Mouse (Mus musculus): ENCODE measurements around the gene Mylk. TPM values are rescaled to one million over a fixed set of nuclear protein-coding genes. Genes with fewer than 3 reads are reported as not detected.
"Not testable (repeated sequence)": the region's sequence is repeated elsewhere in the genome, so short reads cannot be mapped to it uniquely, and the experiment has no call there.

The Mylk gene
- total RNA-seq (2021) (10 to 100 TPM; 32.9 to 42.3 TPM), polyA plus RNA-seq (2012; rRNA removed) (23.1 and 28.3 TPM in 2 replicates)
- long read RNA-seq, partial matches to known transcripts: 5 of 12 reads
- long read RNA-seq, other reads (novel, unspliced or antisense): 7 of 12 reads

DNA sequence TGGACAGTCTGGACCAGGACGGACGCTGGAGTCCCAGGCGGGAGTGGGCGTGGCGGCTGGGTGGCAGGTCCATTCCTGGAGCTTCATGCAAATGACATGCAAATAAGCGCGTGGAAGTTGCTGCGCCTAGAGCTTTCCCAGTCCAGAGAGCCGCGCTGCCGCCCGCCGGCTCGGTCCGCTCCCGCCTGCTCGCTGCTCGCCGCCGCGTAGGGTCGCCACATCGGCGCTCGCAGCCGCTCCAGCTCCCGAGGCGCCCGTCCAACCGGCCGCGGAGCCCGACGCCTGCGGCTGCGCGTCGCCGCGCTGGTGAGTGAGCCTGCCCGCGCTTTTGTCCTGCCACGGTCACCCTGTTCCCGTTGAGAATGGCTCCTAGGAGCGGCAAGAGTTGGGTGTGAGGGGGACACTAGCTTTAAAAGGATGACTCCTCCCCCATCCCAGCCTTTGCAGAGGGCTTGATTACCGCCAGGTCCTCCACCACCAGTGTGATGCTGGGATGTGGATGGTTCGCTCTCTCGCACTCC is at the start of gene Mylk:
Mylk (plus strand) TSS at position 146 of the 521 bp plus-strand sequence.
- H3K79me2 ChIP-seq (replicated peaks; ENCODE audit: control insufficient read depth, insufficient read depth, low read length): no peaks in the 10 kb centered on the region
- intact Hi-C loops (cut with DNase I): no loop called here
- peak within 1 kb of the TSS; percentile 35 for H3K9ac ChIP-seq (ENCODE audit: low read depth, low read length)
- H3K36me3 ChIP-seq (ENCODE audit: control insufficient read depth, insufficient read depth, low read length): no peaks in the 10 kb centered on the region
- H3K4me3 ChIP-seq: peak within 1 kb of the TSS; percentile 28; the same call in 1 of the 2 replicates
- H3K27me3 ChIP-seq (ENCODE audit: control insufficient read depth, insufficient read depth, low read length): peaks cover 2% of the 10 kb centered on the region; the same call in 1 of the 2 replicates
- peak; percentile 72; the same call in 1 of the 2 replicates for TF ChIP-seq POLR2A (IDR thresholded peaks at IDR 0.05; ENCODE audit: insufficient read depth, low read depth, low read length)
- TF ChIP-seq EP300 (IDR thresholded peaks at IDR 0.05; ENCODE audit: insufficient read depth, low read depth, low read length): no peak
- H3K27ac ChIP-seq: no peak within 1 kb of the TSS
- DNase-seq: peak; percentile 85 to 88
- under 1% methylated on average over 48 of the region's 48 CpGs for WGBS
- H3K4me1 ChIP-seq (ENCODE audit: control insufficient read depth, insufficient read depth, low read length): no peaks in the 10 kb centered on the region

DNA sequence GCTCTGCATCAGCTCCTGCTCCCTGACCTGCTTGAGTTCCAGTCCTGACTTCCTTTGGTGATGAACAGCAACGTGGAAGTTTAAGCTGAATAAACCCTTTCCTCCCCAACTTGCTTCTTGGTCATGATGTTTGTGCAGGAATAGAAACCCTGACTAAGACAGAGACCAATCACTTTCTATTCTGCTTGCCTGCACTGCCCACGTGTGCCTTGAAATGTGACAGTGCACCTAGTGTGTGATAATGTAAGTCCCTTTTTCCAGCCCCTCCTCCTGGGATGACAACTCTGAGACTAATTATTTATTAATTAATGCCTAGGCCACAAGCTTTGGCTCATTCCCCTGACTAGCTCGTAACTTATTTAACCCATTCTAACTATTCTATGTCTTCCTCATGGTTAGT is 46.3 kb upstream of the Mylk start:
- DNase-seq; intact Hi-C loops (cut with DNase I); H3K36me3 ChIP-seq (ENCODE audit: control insufficient read depth, insufficient read depth, low read length): not testable (repeated sequence)

DNA sequence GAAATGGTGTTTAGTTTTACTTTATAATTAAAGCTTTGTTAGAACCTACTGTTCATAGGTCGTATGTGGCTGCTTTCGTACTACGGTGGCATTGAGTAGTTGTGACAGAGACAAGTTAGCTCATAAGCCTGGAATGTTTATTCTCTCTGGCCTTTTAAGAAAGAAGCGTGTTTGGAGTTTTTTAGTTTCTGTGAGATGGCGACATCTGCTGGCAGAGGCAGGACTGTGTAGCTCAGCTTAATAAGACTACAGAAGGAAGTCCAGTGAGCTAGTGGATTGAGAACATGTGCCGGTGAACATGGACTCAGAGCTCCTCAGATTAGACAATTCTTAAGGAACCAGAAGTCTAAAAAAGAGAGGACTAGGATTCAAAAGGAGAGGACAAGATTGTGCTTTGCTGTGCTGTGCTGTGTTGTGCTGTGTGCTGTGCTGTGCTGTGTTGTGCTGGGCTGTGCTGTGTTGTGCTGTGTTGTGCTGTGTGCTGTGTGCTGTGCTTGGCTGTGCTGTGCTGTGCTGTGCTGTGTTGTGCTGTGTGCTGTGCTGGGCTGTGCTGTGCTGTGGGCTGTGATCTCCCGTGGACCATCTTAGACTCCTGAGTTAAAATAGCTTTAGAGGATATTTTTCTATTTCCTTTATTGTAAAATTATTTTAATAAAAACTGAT is 44.7 kb upstream of the Mylk start:
- peak; percentile 93 for TF ChIP-seq CTCF (IDR thresholded peaks at IDR 0.05)
- TF ChIP-seq EP300 (IDR thresholded peaks at IDR 0.05; ENCODE audit: insufficient read depth, low read depth, low read length): no peak
- Histone ChIP-seq H3K36me3 (ENCODE audit: control insufficient read depth, insufficient read depth, low read length) (no peaks in the 10 kb centered on the region), H3K4me3 (no peak overlapping the region), H3K9ac (ENCODE audit: low read depth, low read length) (no peak overlapping the region), H3K27ac (no peak overlapping the region; the same call in 1 of the 2 replicates), H3K4me1 (ENCODE audit: control insufficient read depth, insufficient read depth, low read length) (no peaks in the 10 kb centered on the region; the same call in 1 of the 2 replicates), H3K27me3 (ENCODE audit: control insufficient read depth, insufficient read depth, low read length) (no peaks in the 10 kb centered on the region), H3K79me2 (replicated peaks; ENCODE audit: control insufficient read depth, insufficient read depth, low read length) (no peaks in the 10 kb centered on the region)
- intact Hi-C loops (cut with DNase I): loop anchor here (1.0 to 5.0 kb wide), 5 partner anchors 33 to 507 kb away; no protein-coding TSS in a partner anchor
- WGBS: 14% methylated on average over 7 of the region's 7 CpGs
- peak; percentile 62 to 73 for DNase-seq

More for the DNA sequence above, 46.3 kb upstream of the Mylk start:
- not testable (repeated sequence) for H3K9ac ChIP-seq (ENCODE audit: low read depth, low read length); H3K27me3 ChIP-seq (ENCODE audit: control insufficient read depth, insufficient read depth, low read length); H3K4me3 ChIP-seq; H3K27ac ChIP-seq; H3K4me1 ChIP-seq (ENCODE audit: control insufficient read depth, insufficient read depth, low read length); H3K79me2 ChIP-seq (replicated peaks; ENCODE audit: control insufficient read depth, insufficient read depth, low read length)
- 73% methylated on average over 3 of the region's 3 CpGs for WGBS

DNA sequence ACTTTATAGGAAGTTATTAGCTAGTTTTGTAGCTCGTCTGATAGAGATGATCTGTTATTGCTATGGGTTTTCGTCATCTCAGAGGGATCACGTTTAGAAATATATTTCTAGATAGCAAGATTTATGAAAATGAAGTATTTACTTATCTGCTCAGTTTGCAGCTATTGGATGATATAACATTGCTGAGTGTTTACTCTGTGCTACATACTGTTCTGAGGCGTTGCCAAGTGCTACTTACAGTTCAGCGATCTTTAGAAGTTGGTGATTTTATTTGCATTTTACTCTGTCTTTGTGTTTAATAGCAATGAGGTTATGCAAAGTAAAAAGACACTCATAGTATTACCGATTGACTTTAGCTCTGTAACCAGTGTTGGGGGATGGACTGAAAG is 44.2 kb upstream of the Mylk start:
- Histone ChIP-seq H3K79me2 (replicated peaks; ENCODE audit: control insufficient read depth, insufficient read depth, low read length) (no peaks in the 10 kb centered on the region), H3K27ac (no peak overlapping the region), H3K36me3 (ENCODE audit: control insufficient read depth, insufficient read depth, low read length) (no peaks in the 10 kb centered on the region), H3K27me3 (ENCODE audit: control insufficient read depth, insufficient read depth, low read length) (no peaks in the 10 kb centered on the region), H3K4me3 (no peak overlapping the region), H3K4me1 (ENCODE audit: control insufficient read depth, insufficient read depth, low read length) (no peaks in the 10 kb centered on the region; the same call in 1 of the 2 replicates), H3K9ac (ENCODE audit: low read depth, low read length) (no peak overlapping the region)
- no peak for TF ChIP-seq EP300 (IDR thresholded peaks at IDR 0.05; ENCODE audit: insufficient read depth, low read depth, low read length)
- no peak for TF ChIP-seq CTCF (IDR thresholded peaks at IDR 0.05)
- no peak for TF ChIP-seq POLR2A (IDR thresholded peaks at IDR 0.05; ENCODE audit: insufficient read depth, low read depth, low read length)
- WGBS: 82% methylated on average over 6 of the region's 6 CpGs
- no peak for DNase-seq
- intact Hi-C loops (cut with DNase I): loop anchor here (1.0 to 5.0 kb wide), 5 partner anchors 34 to 508 kb away; no protein-coding TSS in a partner anchor

DNA sequence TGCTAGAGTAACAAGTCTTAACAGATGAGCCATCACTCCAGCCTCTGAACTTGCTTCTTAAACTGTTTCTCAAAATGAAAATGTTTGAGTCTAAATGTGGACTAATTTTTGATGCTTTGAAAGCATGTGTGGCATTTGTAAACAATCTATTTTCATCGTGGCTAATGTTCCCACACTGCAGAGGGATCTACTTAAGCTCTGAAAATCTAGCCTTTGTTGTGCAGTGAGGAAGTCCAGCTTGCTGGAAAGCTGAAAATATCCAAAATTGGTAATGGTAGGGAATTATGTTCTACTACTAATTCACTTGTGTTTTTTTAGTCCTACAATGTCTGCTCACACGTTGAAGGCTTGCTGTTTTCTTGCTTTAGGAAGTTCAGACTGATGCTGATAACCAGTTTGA is 39.0 kb upstream of the Mylk start:
- Histone ChIP-seq H3K4me3 (no peak overlapping the region), H3K27me3 (ENCODE audit: control insufficient read depth, insufficient read depth, low read length) (no peaks in the 10 kb centered on the region), H3K27ac (peak overlapping the region; percentile 56), H3K79me2 (replicated peaks; ENCODE audit: control insufficient read depth, insufficient read depth, low read length) (no peaks in the 10 kb centered on the region), H3K9ac (ENCODE audit: low read depth, low read length) (no peak overlapping the region), H3K36me3 (ENCODE audit: control insufficient read depth, insufficient read depth, low read length) (peaks cover 3% of the 10 kb centered on the region; the same call in 1 of the 2 replicates), H3K4me1 (ENCODE audit: control insufficient read depth, insufficient read depth, low read length) (peaks cover 3% of the 10 kb centered on the region; the same call in 1 of the 2 replicates)
- TF ChIP-seq EP300 (IDR thresholded peaks at IDR 0.05; ENCODE audit: insufficient read depth, low read depth, low read length): no peak
- no peak for TF ChIP-seq CTCF (IDR thresholded peaks at IDR 0.05)
- TF ChIP-seq POLR2A (IDR thresholded peaks at IDR 0.05; ENCODE audit: insufficient read depth, low read depth, low read length): no peak
- WGBS: 46% methylated on average over 2 of the region's 2 CpGs
- no peak for DNase-seq
- intact Hi-C loops (cut with DNase I): no loop called here

DNA sequence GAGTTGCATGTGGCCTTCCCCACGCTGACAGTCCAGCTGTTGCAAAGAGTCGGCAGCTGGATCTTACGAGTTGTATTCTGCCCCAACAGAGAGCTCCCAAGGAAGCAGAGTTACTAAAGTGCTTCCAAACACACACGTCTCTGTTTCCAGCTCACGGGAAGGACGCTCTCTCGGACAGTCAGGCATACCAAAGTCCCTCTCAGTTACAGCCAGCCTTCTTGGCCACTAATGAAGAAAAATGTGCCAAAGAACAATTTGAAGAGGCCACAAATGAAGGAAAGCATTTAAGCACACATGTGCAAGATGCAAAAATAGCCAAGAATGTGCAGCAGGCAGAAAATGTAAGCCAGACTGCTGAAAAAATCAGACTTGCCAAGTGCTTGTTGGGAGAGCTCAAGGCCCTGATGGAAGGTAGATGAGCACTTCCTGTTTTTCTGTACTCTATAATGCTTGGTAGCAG is 38.5 kb upstream of the Mylk start:
- peaks cover 3% of the 10 kb centered on the region; the same call in 1 of the 2 replicates for H3K4me1 ChIP-seq (ENCODE audit: control insufficient read depth, insufficient read depth, low read length)
- H3K36me3 ChIP-seq (ENCODE audit: control insufficient read depth, insufficient read depth, low read length): peaks cover 3% of the 10 kb centered on the region; the same call in 1 of the 2 replicates
- intact Hi-C loops (cut with DNase I): no loop called here
- WGBS: 46% methylated on average over 7 of the region's 7 CpGs
- H3K79me2 ChIP-seq (replicated peaks; ENCODE audit: control insufficient read depth, insufficient read depth, low read length): no peaks in the 10 kb centered on the region
- DNase-seq: peak; percentile 20 to 25
- no peak for TF ChIP-seq CTCF (IDR thresholded peaks at IDR 0.05)
- TF ChIP-seq EP300 (IDR thresholded peaks at IDR 0.05; ENCODE audit: insufficient read depth, low read depth, low read length): no peak
- no peak for TF ChIP-seq POLR2A (IDR thresholded peaks at IDR 0.05; ENCODE audit: insufficient read depth, low read depth, low read length)
- no peaks in the 10 kb centered on the region for H3K27me3 ChIP-seq (ENCODE audit: control insufficient read depth, insufficient read depth, low read length)
- H3K27ac ChIP-seq: peak overlapping the region; percentile 56
- no peak overlapping the region for H3K4me3 ChIP-seq
- H3K9ac ChIP-seq (ENCODE audit: low read depth, low read length): no peak overlapping the region
